Mouse (Mus musculus) liver, embryonic 14.5 days (tissue): ENCODE measurements around the gene Ror1. TPM values are rescaled to one million over a fixed set of nuclear protein-coding genes. Genes with fewer than 3 reads are reported as not detected.

Experiments used
- ATAC-seq: fragments of 200-750 bp; cut with Nextera tagmentation; 2 replicates; pipeline ENCODE4 v1.8.0; 2017; ENCODE audit warnings: moderate number of reproducible peaks, mild to moderate bottlenecking, moderate library complexity; ENCODE audit not compliant: insufficient read depth
- DNase-seq, 3 experiments: peaks; one replicate each; pipeline ENCODE4 v3.0.0-alpha.2; 2012 to 2013; ENCODE audit warnings: low read depth in 3 of 3, low spot score in 3 of 3
- H3K27ac ChIP-seq: fragments of 300-500 bp; sonication (generic); 2 replicates; pipeline ENCODE4 v1.5.1; 2014; ENCODE audit warnings: moderate library complexity, mild to moderate bottlenecking, control low read depth, inconsistent platforms
- H3K27me3 ChIP-seq: fragments of 300-500 bp; sonication (generic); 2 replicates; pipeline ENCODE4 v1.6.1; 2014; ENCODE audit warnings: mild to moderate bottlenecking, low read length, moderate library complexity; ENCODE audit not compliant: control insufficient read depth, insufficient read depth
- H3K36me3 ChIP-seq: fragments of 300-500 bp; sonication (generic); replicated peaks from 2 replicates; pipeline ENCODE4 v1.6.1; 2014; ENCODE audit warnings: low read depth; ENCODE audit not compliant: control insufficient read depth, insufficient read depth
- H3K4me1 ChIP-seq, 2 experiments: fragments of 200-500 bp in 1 of 2; fragments of 300-500 bp in 1 of 2; sonication (generic) in 1 of 2; replicated peaks; 2 replicates each; pipeline ENCODE4 v1.6.1; 2012 to 2014; ENCODE audit warnings: antibody characterized with exemption in 1 of 2, inconsistent platforms in 1 of 2, low read length in 1 of 2; ENCODE audit not compliant: control insufficient read depth in 2 of 2, insufficient read depth in 2 of 2
- H3K4me2 ChIP-seq: fragments of 300-500 bp; sonication (generic); 2 replicates; pipeline ENCODE4 v1.6.1; 2014; ENCODE audit warnings: low read depth, mild to moderate bottlenecking, control low read depth, moderate library complexity
- H3K4me3 ChIP-seq, 2 experiments: fragments of 200-500 bp in 1 of 2; fragments of 300-500 bp in 1 of 2; sonication (generic) in 1 of 2; 2 replicates each; pipeline ENCODE4 v1.5.1; 2012 to 2014; ENCODE audit warnings: low read depth in 2 of 2, low read length in 2 of 2, mild to moderate bottlenecking in 2 of 2, control low read depth in 1 of 2, inconsistent platforms in 1 of 2, moderate library complexity in 1 of 2; ENCODE audit not compliant: insufficient read depth in 1 of 2
- H3K9ac ChIP-seq: fragments of 300-500 bp; sonication (generic); replicated peaks from 2 replicates; pipeline ENCODE4 v1.6.1; 2014; ENCODE audit warnings: mild to moderate bottlenecking, control low read depth, moderate library complexity
- H3K9me3 ChIP-seq: fragments of 300-500 bp; sonication (generic); 2 replicates; pipeline ENCODE4 v1.6.1; 2016; ENCODE audit warnings: low read length, mixed read lengths; ENCODE audit not compliant: control insufficient read depth
- CTCF ChIP-seq: IDR thresholded peaks from 2 replicates; pipeline ENCODE4 v1.5.1; 2016; ENCODE audit warnings: antibody characterized with exemption, low read depth, control low read depth
- EP300 ChIP-seq: IDR thresholded peaks from 2 replicates; pipeline ENCODE4 v1.6.1; 2016; ENCODE audit warnings: antibody characterized with exemption, low read depth
- WGBS: fragments of 180-500 bp; shearing (Covaris S2); extraction: QIAGEN DNeasy Blood & Tissue Kit; methylation state at CpG from one replicate; pipeline ENCODE4 v1.1.7; 2014; ENCODE audit not compliant: insufficient replicate concordance; 5-methylcytosine and 5-hydroxymethylcytosine counted together
- polyA plus RNA-seq, 2 experiments: library from polyadenylated mRNA; depleted of rRNA in 1 of 2; stranded (reverse) in 1 of 2; unstranded in 1 of 2; fragments of >200 nt; fragmentation: Nextera tagmentation in 1 of 2; extraction: Ambion mirVana in 1 of 2; gene quantifications; 2 replicates each; pipeline versions ENCODE4 v1.2.1 to v1.2.3; 2012 to 2014

Gene Ror1
- polyA plus RNA-seq, 2 experiments: 0.08 to 0.23 TPM

GRCm38 (mm10) chr4:100247826-100248225 lies 152.2 kb downstream of the Ror1 start:
- no peaks in the 10 kb centered on the region for H3K27me3 ChIP-seq
- no peak for TF ChIP-seq CTCF
- TF ChIP-seq EP300: no peak

GRCm38 (mm10) chr4:100248273-100248672 lies 152.7 kb downstream of the Ror1 start:
- whole genome bisulfite sequencing: 71% methylated on average over 2 of the region's 2 CpGs
- Histone ChIP-seq H3K27me3 (no peaks in the 10 kb centered on the region), H3K27ac (no peak overlapping the region), H3K4me2 (no peak overlapping the region), H3K9me3 (no peaks in the 10 kb centered on the region), H3K36me3 (no peaks in the 10 kb centered on the region), H3K4me1 (no peaks in the 10 kb centered on the region), H3K4me3 (no peak overlapping the region), H3K9ac (no peak overlapping the region)
- TF ChIP-seq EP300 (no peak), CTCF (no peak)
- DNase-seq: no peak
- no peak for ATAC-seq

More at GRCm38 (mm10) chr4:100247826-100248225, 152.2 kb downstream of the Ror1 start:
- Histone ChIP-seq H3K4me3 (no peak overlapping the region), H3K4me1 (no peaks in the 10 kb centered on the region), H3K9me3 (no peaks in the 10 kb centered on the region), H3K9ac (no peak overlapping the region), H3K36me3 (no peaks in the 10 kb centered on the region), H3K4me2 (no peak overlapping the region), H3K27ac (no peak overlapping the region)
- no peak for ATAC-seq
- WGBS: 56% methylated on average over 7 of the region's 7 CpGs
- DNase-seq: no peak

GRCm38 (mm10) chr4:100251270-100251669 lies 155.7 kb downstream of the Ror1 start:
- no peak overlapping the region for H3K9ac ChIP-seq
- no peak overlapping the region for H3K27ac ChIP-seq
- no peak for DNase-seq
- no peak overlapping the region for H3K4me2 ChIP-seq
- no peaks in the 10 kb centered on the region for H3K4me1 ChIP-seq
- H3K4me3 ChIP-seq: no peak overlapping the region
- H3K36me3 ChIP-seq: no peaks in the 10 kb centered on the region
- TF ChIP-seq EP300 (no peak), CTCF (no peak)
- ATAC-seq: no peak
- no peaks in the 10 kb centered on the region for H3K27me3 ChIP-seq
- 41% methylated on average over 2 of the region's 2 CpGs for WGBS
- no peaks in the 10 kb centered on the region for H3K9me3 ChIP-seq

GRCm38 (mm10) chr4:100252050-100252449 lies 156.5 kb downstream of the Ror1 start:
- H3K4me2 ChIP-seq: no peak overlapping the region
- no peak for TF ChIP-seq EP300
- no peak for TF ChIP-seq CTCF
- 14% methylated on average over 1 of the region's 1 CpGs for WGBS
- DNase-seq (no peak), ATAC-seq (no peak)
- no peaks in the 10 kb centered on the region for H3K4me1 ChIP-seq
- no peak overlapping the region for H3K9ac ChIP-seq
- no peaks in the 10 kb centered on the region for H3K27me3 ChIP-seq
- no peak overlapping the region for H3K4me3 ChIP-seq
- no peaks in the 10 kb centered on the region for H3K36me3 ChIP-seq
- no peaks in the 10 kb centered on the region for H3K9me3 ChIP-seq
- no peak overlapping the region for H3K27ac ChIP-seq

GRCm38 (mm10) chr4:100252646-100253045 lies 157.1 kb downstream of the Ror1 start:
- no peak overlapping the region for H3K9ac ChIP-seq
- no peaks in the 10 kb centered on the region for H3K27me3 ChIP-seq
- no peaks in the 10 kb centered on the region for H3K4me1 ChIP-seq
- no peak overlapping the region for H3K4me2 ChIP-seq
- no peak for DNase-seq
- H3K36me3 ChIP-seq: no peaks in the 10 kb centered on the region
- no peak overlapping the region for H3K27ac ChIP-seq
- ATAC-seq: no peak
- no peak overlapping the region for H3K4me3 ChIP-seq
- H3K9me3 ChIP-seq: no peaks in the 10 kb centered on the region
- 64% methylated on average over 10 of the region's 10 CpGs for WGBS
- TF ChIP-seq EP300 (no peak), CTCF (no peak)
